Mouse (Mus musculus): ENCODE measurements around the gene Flnc. TPM values are rescaled to one million over a fixed set of nuclear protein-coding genes. Genes with fewer than 3 reads are reported as not detected.

Gene Flnc
- polyA plus RNA-seq, 1 experiment from 2014 or later, result 5.8 TPM

DNA sequence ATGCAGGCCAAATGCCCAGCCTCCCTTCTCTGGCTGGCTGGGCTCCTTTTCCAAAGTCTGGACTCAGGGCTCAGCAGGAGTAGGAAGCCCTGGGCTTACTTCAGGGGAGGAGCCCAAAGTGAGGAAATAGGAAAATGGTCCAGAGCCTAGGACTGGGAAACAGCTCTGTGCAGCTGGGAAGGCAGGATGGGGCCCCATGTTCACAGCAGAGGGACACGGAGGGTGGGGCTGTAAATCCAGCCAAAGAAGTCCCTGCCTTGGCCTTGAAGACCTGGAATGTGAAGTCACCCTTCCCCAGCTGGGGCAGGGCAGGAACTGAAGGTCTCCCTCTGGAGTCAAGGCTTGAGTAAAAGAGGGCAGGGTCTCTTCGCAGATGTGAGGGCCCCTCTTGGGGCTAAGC, 76.0 kb downstream of the Flnc start:
- no peak overlapping the region for H3K4me2 ChIP-seq (ENCODE audit: low read depth, low read length)
- H3K9ac ChIP-seq (ENCODE audit: low read length), result no peak overlapping the region
- no peak for ATAC-seq (ENCODE audit: low read depth)
- WGBS, result 33% methylated on average over 2 of the region's 2 CpGs
- no peaks in the 10 kb centered on the region for H3K36me3 ChIP-seq (ENCODE audit: control insufficient read depth, insufficient read depth, low read length)
- H3K9me3 ChIP-seq (ENCODE audit: control insufficient read depth, low read length), result no peaks in the 10 kb centered on the region
- peaks cover 2% of the 10 kb centered on the region; the same call in 1 of the 2 replicates for H3K27me3 ChIP-seq (ENCODE audit: control insufficient read depth, insufficient read depth, low read depth, low read length)
- no peak overlapping the region for H3K27ac ChIP-seq (ENCODE audit: low read length)
- H3K4me3 ChIP-seq (ENCODE audit: low read length), result no peak overlapping the region
- peaks cover 22% of the 10 kb centered on the region for H3K4me1 ChIP-seq (replicated peaks; ENCODE audit: control insufficient read depth, insufficient read depth, low read length)

Small RNA genes within 50 kb of the gene (microRNA-seq; reads per million reads assigned to microRNA genes)
- gene Gm26220 (not detected), gene Gm44354 (not detected)

Other genes with a start within 250 kb of the Flnc start
- gene Impdh1, start 216.9 kb upstream of the Flnc start, polyA plus RNA-seq (2015; fragmentation: Nextera tagmentation; extraction: Ambion mirVana), result 42.7 and 45.7 TPM in 2 replicates
- 41.7 and 44.2 TPM in 2 replicates for gene Hilpda, start 160.8 kb upstream of the Flnc start, polyA plus RNA-seq (2015; fragmentation: Nextera tagmentation; extraction: Ambion mirVana)
- 0.51 and 0.57 TPM in 2 replicates for gene Fam71f2, start 153.7 kb upstream of the Flnc start, polyA plus RNA-seq (2015; fragmentation: Nextera tagmentation; extraction: Ambion mirVana)
- gene Fam71f1, start 114.1 kb upstream of the Flnc start, polyA plus RNA-seq (2015; fragmentation: Nextera tagmentation; extraction: Ambion mirVana), result not detected in 2 replicates
- 442 and 447 TPM in 2 replicates for gene Calu, start 85.2 kb upstream of the Flnc start, polyA plus RNA-seq (2015; fragmentation: Nextera tagmentation; extraction: Ambion mirVana)
- gene Opn1sw, start 44.8 kb upstream of the Flnc start, polyA plus RNA-seq (2015; fragmentation: Nextera tagmentation; extraction: Ambion mirVana), result 0.35 and 0.48 TPM in 2 replicates
- gene Ccdc136, start 36.9 kb upstream of the Flnc start, polyA plus RNA-seq (2015; fragmentation: Nextera tagmentation; extraction: Ambion mirVana), result 12.8 and 13.8 TPM in 2 replicates
- gene Atp6v1f, start 34.5 kb downstream of the Flnc start, polyA plus RNA-seq (2015; fragmentation: Nextera tagmentation; extraction: Ambion mirVana), result 208 and 220 TPM in 2 replicates
- gene Atp6v1fnb, start 38.2 kb downstream of the Flnc start, polyA plus RNA-seq (2015; fragmentation: Nextera tagmentation; extraction: Ambion mirVana), result not detected in 2 replicates
- 11.5 and 12.6 TPM in 2 replicates for gene Kcp, start 74.7 kb downstream of the Flnc start, polyA plus RNA-seq (2015; fragmentation: Nextera tagmentation; extraction: Ambion mirVana)
- gene Irf5, start 93.4 kb downstream of the Flnc start, polyA plus RNA-seq (2015; fragmentation: Nextera tagmentation; extraction: Ambion mirVana), result 5.5 and 6.8 TPM in 2 replicates
- gene Tnpo3, start 176.6 kb downstream of the Flnc start, polyA plus RNA-seq (2015; fragmentation: Nextera tagmentation; extraction: Ambion mirVana), result 79.6 and 81.9 TPM in 2 replicates